Mouse (Mus musculus): ENCODE data around the gene Capn9. TPM values are rescaled to one million over a fixed set of nuclear protein-coding genes. Genes with fewer than 3 reads are reported as not detected.

The Capn9 gene
- polyA plus RNA-seq, 1 experiment from 2014 or later, result 0.08 TPM

GRCm38 (mm10) chr8:124543272-124543671, 32.6 kb upstream of the Capn9 start:
- WGBS (ENCODE audit: insufficient replicate concordance), result 86% methylated on average over 5 of the region's 5 CpGs
- no peak for ATAC-seq (ENCODE audit: low read depth)
- no peaks in the 10 kb centered on the region for H3K9me3 ChIP-seq (replicated peaks; ENCODE audit: control insufficient read depth, low read length)
- H3K4me1 ChIP-seq (ENCODE audit: control insufficient read depth, low read depth, low read length), result no peaks in the 10 kb centered on the region; the same call in 1 of the 2 replicates
- H3K4me2 ChIP-seq (ENCODE audit: low read depth, low read length), result no peak overlapping the region
- no peak overlapping the region for H3K9ac ChIP-seq (ENCODE audit: low read depth, low read length)
- no peaks in the 10 kb centered on the region for H3K27me3 ChIP-seq (ENCODE audit: control insufficient read depth, insufficient read depth, low read depth, low read length)
- H3K27ac ChIP-seq (ENCODE audit: low read length), result no peak overlapping the region
- no peak overlapping the region for H3K4me3 ChIP-seq (ENCODE audit: low read depth, low read length)
- peaks cover 28% of the 10 kb centered on the region for H3K36me3 ChIP-seq (ENCODE audit: control insufficient read depth, insufficient read depth)

- Histone ChIP-seq H3K9ac (ENCODE audit: low read depth, low read length) (no peak overlapping the region), H3K4me3 (ENCODE audit: low read depth, low read length) (no peak overlapping the region), H3K27me3 (ENCODE audit: control insufficient read depth, insufficient read depth, low read depth, low read length) (no peaks in the 10 kb centered on the region), H3K36me3 (ENCODE audit: control insufficient read depth, insufficient read depth) (peaks cover 35% of the 10 kb centered on the region), H3K27ac (ENCODE audit: low read length) (no peak overlapping the region), H3K4me1 (ENCODE audit: control insufficient read depth, low read depth, low read length) (no peaks in the 10 kb centered on the region), H3K9me3 (replicated peaks; ENCODE audit: control insufficient read depth, low read length) (no peaks in the 10 kb centered on the region), H3K4me2 (ENCODE audit: low read depth, low read length) (no peak overlapping the region)
- ATAC-seq (ENCODE audit: low read depth), result no peak
- 75% methylated on average over 6 of the region's 6 CpGs for WGBS (ENCODE audit: insufficient replicate concordance)
Observed at GRCm38 (mm10) chr8:124546371-124546770, 29.5 kb upstream of the Capn9 start.

GRCm38 (mm10) chr8:124546815-124547214, 29.1 kb upstream of the Capn9 start:
- WGBS (ENCODE audit: insufficient replicate concordance), result 85% methylated on average over 7 of the region's 7 CpGs
- H3K9ac ChIP-seq (ENCODE audit: low read depth, low read length), result no peak overlapping the region
- no peak overlapping the region for H3K27ac ChIP-seq (ENCODE audit: low read length)
- H3K27me3 ChIP-seq (ENCODE audit: control insufficient read depth, insufficient read depth, low read depth, low read length), result no peaks in the 10 kb centered on the region
- H3K36me3 ChIP-seq (ENCODE audit: control insufficient read depth, insufficient read depth), result peaks cover 35% of the 10 kb centered on the region
- H3K4me3 ChIP-seq (ENCODE audit: low read depth, low read length), result no peak overlapping the region
- no peak overlapping the region for H3K4me2 ChIP-seq (ENCODE audit: low read depth, low read length)
- no peak for ATAC-seq (ENCODE audit: low read depth)
- no peaks in the 10 kb centered on the region for H3K9me3 ChIP-seq (replicated peaks; ENCODE audit: control insufficient read depth, low read length)
- H3K4me1 ChIP-seq (ENCODE audit: control insufficient read depth, low read depth, low read length), result no peaks in the 10 kb centered on the region

- Histone ChIP-seq H3K4me3 (ENCODE audit: low read depth, low read length) (no peak overlapping the region), H3K4me2 (ENCODE audit: low read depth, low read length) (no peak overlapping the region), H3K9ac (ENCODE audit: low read depth, low read length) (no peak overlapping the region), H3K4me1 (ENCODE audit: control insufficient read depth, low read depth, low read length) (no peaks in the 10 kb centered on the region), H3K27me3 (ENCODE audit: control insufficient read depth, insufficient read depth, low read depth, low read length) (no peaks in the 10 kb centered on the region), H3K9me3 (replicated peaks; ENCODE audit: control insufficient read depth, low read length) (no peaks in the 10 kb centered on the region), H3K27ac (ENCODE audit: low read length) (no peak overlapping the region), H3K36me3 (ENCODE audit: control insufficient read depth, insufficient read depth) (peaks cover 32% of the 10 kb centered on the region)
- 65% methylated on average over 11 of the region's 11 CpGs for WGBS (ENCODE audit: insufficient replicate concordance)
- ATAC-seq (ENCODE audit: low read depth), result no peak
Observed at GRCm38 (mm10) chr8:124547269-124547668, 28.6 kb upstream of the Capn9 start.

GRCm38 (mm10) chr8:124548187-124548586, 27.7 kb upstream of the Capn9 start:
- H3K4me2 ChIP-seq (ENCODE audit: low read depth, low read length), result no peak overlapping the region
- H3K27me3 ChIP-seq (ENCODE audit: control insufficient read depth, insufficient read depth, low read depth, low read length), result no peaks in the 10 kb centered on the region
- 84% methylated on average over 1 of the region's 1 CpGs for WGBS (ENCODE audit: insufficient replicate concordance)
- no peak overlapping the region for H3K4me3 ChIP-seq (ENCODE audit: low read depth, low read length)
- H3K36me3 ChIP-seq (ENCODE audit: control insufficient read depth, insufficient read depth), result peaks cover 32% of the 10 kb centered on the region
- H3K9me3 ChIP-seq (replicated peaks; ENCODE audit: control insufficient read depth, low read length), result no peaks in the 10 kb centered on the region
- ATAC-seq (ENCODE audit: low read depth), result no peak
- no peaks in the 10 kb centered on the region for H3K4me1 ChIP-seq (ENCODE audit: control insufficient read depth, low read depth, low read length)
- no peak overlapping the region for H3K9ac ChIP-seq (ENCODE audit: low read depth, low read length)
- no peak overlapping the region for H3K27ac ChIP-seq (ENCODE audit: low read length)

DNA sequence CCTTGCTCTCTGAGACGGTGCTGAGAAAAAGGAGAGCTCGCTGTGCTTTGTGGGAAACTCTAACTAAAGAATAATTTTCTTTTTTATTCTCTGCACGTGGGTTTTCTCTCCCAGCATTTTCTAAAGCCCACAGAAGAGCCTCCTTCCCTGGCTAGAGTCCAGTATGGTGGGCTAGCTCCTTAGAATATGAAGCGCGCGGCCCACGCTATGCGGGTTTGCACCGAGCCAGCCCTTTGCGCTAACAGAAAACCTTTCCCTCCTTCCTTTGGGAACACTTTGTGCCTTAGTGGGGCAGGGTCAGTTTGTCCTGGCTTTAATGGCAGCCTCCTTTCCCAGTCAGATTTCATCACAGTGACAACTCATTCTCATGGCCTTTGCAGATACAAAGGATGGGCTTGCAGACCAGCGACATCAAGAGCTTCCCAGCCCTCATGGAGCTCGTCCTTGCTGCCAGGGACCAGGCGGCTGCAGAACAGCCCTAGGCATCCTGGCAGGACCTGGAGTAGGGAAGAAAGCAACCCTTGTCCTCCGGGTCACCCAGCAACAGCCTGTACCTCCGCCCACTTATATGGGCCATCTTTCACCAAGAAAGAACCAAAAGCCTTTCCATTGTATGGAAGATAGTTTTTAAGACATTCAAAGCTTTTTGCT, 24.8 kb upstream of the Capn9 start:
- no peaks in the 10 kb centered on the region for H3K9me3 ChIP-seq (replicated peaks; ENCODE audit: control insufficient read depth, low read length)

GRCm38 (mm10) chr8:124555113-124555750, 20.7 kb upstream of the Capn9 start:
- Histone ChIP-seq H3K36me3 (ENCODE audit: control insufficient read depth, insufficient read depth) (peaks cover 5% of the 10 kb centered on the region), H3K27me3 (ENCODE audit: control insufficient read depth, insufficient read depth, low read depth, low read length) (no peaks in the 10 kb centered on the region), H3K9ac (ENCODE audit: low read depth, low read length) (no peak overlapping the region), H3K4me1 (ENCODE audit: control insufficient read depth, low read depth, low read length) (no peaks in the 10 kb centered on the region), H3K9me3 (replicated peaks; ENCODE audit: control insufficient read depth, low read length) (no peaks in the 10 kb centered on the region), H3K27ac (ENCODE audit: low read length) (no peak overlapping the region), H3K4me3 (ENCODE audit: low read depth, low read length) (no peak overlapping the region), H3K4me2 (ENCODE audit: low read depth, low read length) (no peak overlapping the region)
- 68% methylated on average over 7 of the region's 7 CpGs for WGBS (ENCODE audit: insufficient replicate concordance)
- no peak for ATAC-seq (ENCODE audit: low read depth)

More for the DNA sequence above, 24.8 kb upstream of the Capn9 start:
- 91% methylated on average over 15 of the region's 15 CpGs for WGBS (ENCODE audit: insufficient replicate concordance)
- Histone ChIP-seq H3K9ac (ENCODE audit: low read depth, low read length) (no peak overlapping the region), H3K4me3 (ENCODE audit: low read depth, low read length) (no peak overlapping the region), H3K36me3 (ENCODE audit: control insufficient read depth, insufficient read depth) (peaks cover 20% of the 10 kb centered on the region), H3K27me3 (ENCODE audit: control insufficient read depth, insufficient read depth, low read depth, low read length) (no peaks in the 10 kb centered on the region), H3K4me1 (ENCODE audit: control insufficient read depth, low read depth, low read length) (no peaks in the 10 kb centered on the region), H3K4me2 (ENCODE audit: low read depth, low read length) (no peak overlapping the region), H3K27ac (ENCODE audit: low read length) (no peak overlapping the region)
- ATAC-seq (ENCODE audit: low read depth), result no peak

DNA sequence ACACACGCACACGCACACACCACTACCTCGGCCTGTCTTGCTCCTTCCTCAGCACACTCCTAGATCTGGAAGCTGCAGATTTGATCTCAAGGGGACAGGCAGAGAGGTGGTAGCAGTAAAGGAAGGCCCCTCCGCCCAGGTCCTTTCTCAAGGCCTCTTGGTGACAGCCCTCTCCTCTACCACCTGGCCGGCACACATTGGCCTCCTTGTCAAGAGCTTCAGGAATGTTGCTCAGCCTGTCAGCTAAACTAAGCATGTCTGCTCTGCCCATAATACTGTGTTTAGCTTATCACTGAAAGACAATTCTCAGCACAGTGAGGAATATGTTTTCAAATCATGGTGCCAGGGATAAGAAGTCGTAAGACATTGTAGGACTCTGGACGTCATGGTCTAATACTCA, 19.7 kb upstream of the Capn9 start:
- no peaks in the 10 kb centered on the region for H3K9me3 ChIP-seq (replicated peaks; ENCODE audit: control insufficient read depth, low read length)
- no peak overlapping the region for H3K4me2 ChIP-seq (ENCODE audit: low read depth, low read length)
- no peaks in the 10 kb centered on the region for H3K36me3 ChIP-seq (ENCODE audit: control insufficient read depth, insufficient read depth)
- no peak overlapping the region for H3K4me3 ChIP-seq (ENCODE audit: low read depth, low read length)
- H3K4me1 ChIP-seq (ENCODE audit: control insufficient read depth, low read depth, low read length), result no peaks in the 10 kb centered on the region
- ATAC-seq (ENCODE audit: low read depth), result no peak
- no peaks in the 10 kb centered on the region for H3K27me3 ChIP-seq (ENCODE audit: control insufficient read depth, insufficient read depth, low read depth, low read length)
- H3K27ac ChIP-seq (ENCODE audit: low read length), result no peak overlapping the region
- no peak overlapping the region for H3K9ac ChIP-seq (ENCODE audit: low read depth, low read length)
- WGBS (ENCODE audit: insufficient replicate concordance), result 59% methylated on average over 7 of the region's 7 CpGs

DNA sequence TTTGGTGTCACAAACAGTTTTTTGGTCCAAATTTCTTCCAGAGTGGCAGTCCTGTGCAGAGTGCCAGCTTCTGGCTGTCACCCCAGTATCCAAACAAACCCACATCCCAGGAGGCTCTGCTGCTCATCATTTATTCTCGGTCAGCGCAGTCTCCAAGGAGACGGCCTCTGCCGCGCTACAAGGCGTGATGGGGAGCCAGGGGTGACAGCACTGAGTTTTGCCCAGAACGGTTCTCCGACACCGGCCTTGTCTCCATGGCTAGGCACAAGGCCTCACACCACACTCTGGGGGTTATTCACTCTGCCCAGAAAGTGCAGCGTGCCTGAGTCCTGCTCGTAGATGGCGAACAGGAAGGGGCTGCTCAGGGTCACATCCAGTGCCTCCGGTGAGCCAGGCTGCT, 19.3 kb upstream of the Capn9 start:
- Histone ChIP-seq H3K9ac (ENCODE audit: low read depth, low read length) (no peak overlapping the region), H3K36me3 (ENCODE audit: control insufficient read depth, insufficient read depth) (no peaks in the 10 kb centered on the region), H3K27ac (ENCODE audit: low read length) (no peak overlapping the region), H3K9me3 (replicated peaks; ENCODE audit: control insufficient read depth, low read length) (no peaks in the 10 kb centered on the region), H3K27me3 (ENCODE audit: control insufficient read depth, insufficient read depth, low read depth, low read length) (no peaks in the 10 kb centered on the region), H3K4me1 (ENCODE audit: control insufficient read depth, low read depth, low read length) (no peaks in the 10 kb centered on the region), H3K4me3 (ENCODE audit: low read depth, low read length) (no peak overlapping the region), H3K4me2 (ENCODE audit: low read depth, low read length) (no peak overlapping the region)
- WGBS (ENCODE audit: insufficient replicate concordance), result 81% methylated on average over 13 of the region's 13 CpGs
- ATAC-seq (ENCODE audit: low read depth), result no peak

Measured in liver, embryonic 16.5 days (tissue).